Mouse (Mus musculus): ENCODE results near the gene Gmfg.

GRCm38 (mm10) chr7:28392429-28393271, 44.6 kb upstream of the Gmfg start, which contains the start of the genes Med29 and Paf1:
- TF ChIP-seq CTCF (IDR thresholded peaks at IDR 0.05; ENCODE audit: borderline replicate concordance, extremely low read depth, insufficient read depth, insufficient read length) = no peak
- peak; percentile 80; the same call in 1 of the 2 replicates for TF ChIP-seq POLR2A (IDR thresholded peaks at IDR 0.05; ENCODE audit: borderline replicate concordance, extremely low read depth, insufficient read depth, insufficient read length, poor library complexity, severe bottlenecking)
